Mouse (Mus musculus): ENCODE measurements around the gene Sipa1l3. TPM values are rescaled to one million over a fixed set of nuclear protein-coding genes. Genes with fewer than 3 reads are reported as not detected.

The Sipa1l3 gene
- polyA plus RNA-seq, 1 experiment: 35.4 TPM

- Histone ChIP-seq H3K4me3 (ENCODE audit: insufficient read depth, low read length) (no peak overlapping the region), H3K27ac (ENCODE audit: insufficient read depth, low read length) (no peak overlapping the region), H3K4me1 (ENCODE audit: control insufficient read depth, insufficient read depth, low read length) (peaks cover 9% of the 10 kb centered on the region)
- TF ChIP-seq POLR2A (IDR thresholded peaks at IDR 0.05; ENCODE audit: extremely low read depth, insufficient read depth, low read length): no peak
- TF ChIP-seq CTCF (IDR thresholded peaks at IDR 0.05; ENCODE audit: extremely low read depth, insufficient read depth, low read length): no peak
Measured at GRCm38 (mm10) chr7:29468593-29468992, 49.8 kb downstream of the Sipa1l3 start.

- TF ChIP-seq CTCF (IDR thresholded peaks at IDR 0.05; ENCODE audit: extremely low read depth, insufficient read depth, low read length): no peak
- no peak for TF ChIP-seq POLR2A (IDR thresholded peaks at IDR 0.05; ENCODE audit: extremely low read depth, insufficient read depth, low read length)
- Histone ChIP-seq H3K4me3 (ENCODE audit: insufficient read depth, low read length) (no peak overlapping the region), H3K27ac (ENCODE audit: insufficient read depth, low read length) (no peak overlapping the region), H3K4me1 (ENCODE audit: control insufficient read depth, insufficient read depth, low read length) (peaks cover 11% of the 10 kb centered on the region)
Measured at GRCm38 (mm10) chr7:29466585-29466984, 51.9 kb downstream of the Sipa1l3 start.

DNA sequence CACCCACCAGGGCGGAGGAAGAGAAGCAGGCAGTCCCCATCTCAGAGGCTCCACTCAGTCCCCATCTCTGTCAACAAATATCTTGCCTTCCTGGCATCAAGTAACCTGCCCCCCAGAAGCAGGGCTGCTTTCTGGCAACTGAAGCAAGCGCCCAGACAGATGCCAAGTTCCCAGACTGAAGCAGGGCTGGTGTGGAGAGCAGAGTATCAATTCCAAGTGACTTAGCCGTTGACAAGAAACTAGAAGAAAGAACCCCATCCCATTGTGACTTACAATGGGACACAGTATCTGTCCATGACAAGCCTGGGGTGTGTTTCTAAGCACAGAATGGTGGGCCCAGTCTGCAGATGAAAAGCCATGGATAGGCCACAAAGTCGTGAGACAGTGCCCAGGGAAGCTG lies 52.7 kb downstream of the Sipa1l3 start:
- no peak overlapping the region for H3K27ac ChIP-seq (ENCODE audit: insufficient read depth, low read length)
- TF ChIP-seq CTCF (IDR thresholded peaks at IDR 0.05; ENCODE audit: extremely low read depth, insufficient read depth, low read length): no peak
- no peak for TF ChIP-seq POLR2A (IDR thresholded peaks at IDR 0.05; ENCODE audit: extremely low read depth, insufficient read depth, low read length)
- peaks cover 16% of the 10 kb centered on the region for H3K4me1 ChIP-seq (ENCODE audit: control insufficient read depth, insufficient read depth, low read length)

GRCm38 (mm10) chr7:29462820-29463219 lies 55.6 kb downstream of the Sipa1l3 start:
- no peak overlapping the region for H3K27ac ChIP-seq (ENCODE audit: insufficient read depth, low read length)
- TF ChIP-seq CTCF (IDR thresholded peaks at IDR 0.05; ENCODE audit: extremely low read depth, insufficient read depth, low read length) (no peak), POLR2A (IDR thresholded peaks at IDR 0.05; ENCODE audit: extremely low read depth, insufficient read depth, low read length) (no peak)
- H3K4me1 ChIP-seq (ENCODE audit: control insufficient read depth, insufficient read depth, low read length): peaks cover 7% of the 10 kb centered on the region
- no peak overlapping the region for H3K4me3 ChIP-seq (ENCODE audit: insufficient read depth, low read length)

More for the DNA sequence above, 52.7 kb downstream of the Sipa1l3 start:
- H3K4me3 ChIP-seq (ENCODE audit: insufficient read depth, low read length): no peak overlapping the region

DNA sequence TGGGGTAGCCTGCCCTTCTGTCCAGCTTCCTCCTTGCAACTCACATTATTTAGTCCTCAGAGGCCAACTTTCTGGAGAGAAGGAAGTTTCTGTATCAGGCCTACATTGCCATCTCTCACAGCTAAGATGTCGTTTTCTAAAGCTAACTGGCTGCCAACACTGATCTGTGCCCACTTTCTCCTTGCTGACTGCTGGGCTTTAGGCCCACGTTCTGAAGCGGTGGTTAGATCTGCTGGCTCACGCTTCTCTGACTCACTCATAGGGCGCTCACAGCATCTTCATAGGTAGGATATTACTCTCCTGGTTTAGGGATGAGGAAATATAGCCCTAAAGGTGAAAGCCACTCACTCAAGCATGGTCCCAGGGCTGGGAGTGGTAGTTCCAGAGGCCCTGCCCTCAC lies 56.3 kb downstream of the Sipa1l3 start:
- H3K4me3 ChIP-seq (ENCODE audit: insufficient read depth, low read length): no peak overlapping the region
- peaks cover 7% of the 10 kb centered on the region for H3K4me1 ChIP-seq (ENCODE audit: control insufficient read depth, insufficient read depth, low read length)
- H3K27ac ChIP-seq (ENCODE audit: insufficient read depth, low read length): 0 out of 2 replicates have a peak overlapping the region, but pooled peaks have one; percentile 24
- TF ChIP-seq POLR2A (IDR thresholded peaks at IDR 0.05; ENCODE audit: extremely low read depth, insufficient read depth, low read length) (no peak), CTCF (IDR thresholded peaks at IDR 0.05; ENCODE audit: extremely low read depth, insufficient read depth, low read length) (no peak)

DNA sequence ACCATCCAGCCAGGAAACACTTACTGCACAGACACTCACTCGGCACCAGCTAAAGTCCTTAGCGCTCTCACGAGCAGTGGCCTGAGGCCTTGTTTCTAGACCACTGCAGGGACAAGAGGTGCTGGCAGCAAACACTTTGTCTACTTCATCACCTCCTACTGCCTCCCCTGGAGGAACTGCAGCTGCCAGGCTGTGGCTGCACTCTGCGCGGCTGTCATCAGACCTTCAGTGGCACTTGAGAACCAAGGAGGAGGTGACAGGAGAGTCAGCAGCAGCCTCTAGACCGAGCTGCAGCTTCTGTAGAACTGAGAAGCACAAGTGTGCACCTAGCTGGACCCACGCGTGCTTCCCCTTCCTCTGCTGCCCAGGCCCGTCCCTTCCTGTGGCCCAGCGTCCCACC lies 56.9 kb downstream of the Sipa1l3 start:
- TF ChIP-seq POLR2A (IDR thresholded peaks at IDR 0.05; ENCODE audit: extremely low read depth, insufficient read depth, low read length): no peak
- no peak for TF ChIP-seq CTCF (IDR thresholded peaks at IDR 0.05; ENCODE audit: extremely low read depth, insufficient read depth, low read length)
- Histone ChIP-seq H3K4me1 (ENCODE audit: control insufficient read depth, insufficient read depth, low read length) (peaks cover 7% of the 10 kb centered on the region), H3K4me3 (ENCODE audit: insufficient read depth, low read length) (no peak overlapping the region), H3K27ac (ENCODE audit: insufficient read depth, low read length) (0 out of 2 replicates have a peak overlapping the region, but pooled peaks have one; percentile 38)

GRCm38 (mm10) chr7:29458889-29459740 lies 59.3 kb downstream of the Sipa1l3 start:
- H3K4me3 ChIP-seq (ENCODE audit: insufficient read depth, low read length): no peak overlapping the region
- peaks cover 7% of the 10 kb centered on the region for H3K4me1 ChIP-seq (ENCODE audit: control insufficient read depth, insufficient read depth, low read length)
- H3K27ac ChIP-seq (ENCODE audit: insufficient read depth, low read length): 0 out of 2 replicates have a peak overlapping the region, but pooled peaks have one; percentile 51
- no peak for TF ChIP-seq POLR2A (IDR thresholded peaks at IDR 0.05; ENCODE audit: extremely low read depth, insufficient read depth, low read length)

GRCm38 (mm10) chr7:29457772-29458171 lies 60.7 kb downstream of the Sipa1l3 start:
- TF ChIP-seq CTCF (IDR thresholded peaks at IDR 0.05; ENCODE audit: extremely low read depth, insufficient read depth, low read length) (no peak), POLR2A (IDR thresholded peaks at IDR 0.05; ENCODE audit: extremely low read depth, insufficient read depth, low read length) (no peak)
- peaks cover 8% of the 10 kb centered on the region for H3K4me1 ChIP-seq (ENCODE audit: control insufficient read depth, insufficient read depth, low read length)

DNA sequence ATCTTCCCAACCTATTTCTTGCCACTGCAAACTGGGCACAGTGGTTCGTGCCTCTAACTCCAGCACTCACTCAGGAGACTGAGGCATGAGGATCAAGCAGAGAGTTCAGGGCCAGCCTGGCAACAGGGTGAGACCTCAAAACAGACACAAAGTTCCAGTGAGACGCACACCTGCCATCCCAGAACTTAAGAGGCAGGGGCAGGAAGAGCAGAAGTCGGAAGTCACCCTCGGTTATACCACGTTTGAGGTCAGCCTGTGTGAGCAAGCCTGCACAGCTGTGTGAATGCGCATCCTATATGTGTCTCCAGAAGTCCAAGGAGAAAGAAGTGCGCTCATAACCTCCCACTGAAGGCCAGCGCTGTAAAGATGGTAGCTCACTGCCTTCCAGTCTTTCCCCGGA lies 61.7 kb downstream of the Sipa1l3 start:
- no peak for TF ChIP-seq POLR2A (IDR thresholded peaks at IDR 0.05; ENCODE audit: extremely low read depth, insufficient read depth, low read length)
- no peak for TF ChIP-seq CTCF (IDR thresholded peaks at IDR 0.05; ENCODE audit: extremely low read depth, insufficient read depth, low read length)
- peaks cover 9% of the 10 kb centered on the region for H3K4me1 ChIP-seq (ENCODE audit: control insufficient read depth, insufficient read depth, low read length)
- no peak overlapping the region for H3K27ac ChIP-seq (ENCODE audit: insufficient read depth, low read length)
- no peak overlapping the region for H3K4me3 ChIP-seq (ENCODE audit: insufficient read depth, low read length)

More at GRCm38 (mm10) chr7:29457772-29458171, 60.7 kb downstream of the Sipa1l3 start:
- Histone ChIP-seq H3K4me3 (ENCODE audit: insufficient read depth, low read length) (no peak overlapping the region), H3K27ac (ENCODE audit: insufficient read depth, low read length) (no peak overlapping the region)

- Histone ChIP-seq H3K4me1 (ENCODE audit: control insufficient read depth, insufficient read depth, low read length) (peaks cover 3% of the 10 kb centered on the region; the same call in 1 of the 2 replicates), H3K4me3 (ENCODE audit: insufficient read depth, low read length) (no peak overlapping the region), H3K27ac (ENCODE audit: insufficient read depth, low read length) (no peak overlapping the region)
- no peak for TF ChIP-seq CTCF (IDR thresholded peaks at IDR 0.05; ENCODE audit: extremely low read depth, insufficient read depth, low read length)
- no peak for TF ChIP-seq POLR2A (IDR thresholded peaks at IDR 0.05; ENCODE audit: extremely low read depth, insufficient read depth, low read length)
Measured at GRCm38 (mm10) chr7:29455591-29455990, 62.9 kb downstream of the Sipa1l3 start.

Data from cortical plate, adult 2 months (tissue).